Mouse (Mus musculus) lung, embryonic 14.5 days (tissue): ENCODE measurements around the gene Ddx3x. TPM values are rescaled to one million over a fixed set of nuclear protein-coding genes. Genes with fewer than 3 reads are reported as not detected.
"Not testable (repeated sequence)": the region's sequence is repeated elsewhere in the genome, so short reads cannot be mapped to it uniquely, and the experiment has no call there.

Experiments used
- ATAC-seq: fragments of 200-750 bp; cut with Nextera tagmentation; 2 replicates; pipeline ENCODE4 v1.8.0; 2017; ENCODE audit warnings: mild to moderate bottlenecking, moderate TSS enrichment, moderate library complexity; ENCODE audit not compliant: insufficient read depth
- DNase-seq: peaks from one replicate; pipeline ENCODE4 v3.0.0-alpha.2; 2015
- H3K27ac ChIP-seq: fragments of 300-500 bp; sonication (generic); 2 replicates; pipeline ENCODE4 v1.5.1; 2014; ENCODE audit warnings: low read depth, mild to moderate bottlenecking, moderate library complexity
- H3K27me3 ChIP-seq: fragments of 300-500 bp; sonication (generic); 2 replicates; pipeline ENCODE4 v1.6.1; 2014; ENCODE audit warnings: low read length, control low read depth; ENCODE audit not compliant: insufficient read depth
- H3K36me3 ChIP-seq: fragments of 300-500 bp; sonication (generic); 2 replicates; pipeline ENCODE4 v1.6.1; 2014; ENCODE audit warnings: control low read depth; ENCODE audit not compliant: insufficient read depth
- H3K4me1 ChIP-seq: fragments of 300-500 bp; sonication (generic); 2 replicates; pipeline ENCODE4 v1.6.1; 2014; ENCODE audit warnings: antibody characterized with exemption, control low read depth; ENCODE audit not compliant: insufficient read depth
- H3K4me2 ChIP-seq: fragments of 300-500 bp; sonication (generic); 2 replicates; pipeline ENCODE4 v1.6.1; 2014; ENCODE audit warnings: mild to moderate bottlenecking
- H3K4me3 ChIP-seq: fragments of 300-500 bp; sonication (generic); 2 replicates; pipeline ENCODE4 v1.5.1; 2014; ENCODE audit warnings: low read depth, low read length
- H3K9ac ChIP-seq: fragments of 300-500 bp; sonication (generic); 2 replicates; pipeline ENCODE4 v1.6.1; 2014
- H3K9me3 ChIP-seq: fragments of 300-500 bp; sonication (generic); 2 replicates; pipeline ENCODE4 v1.6.1; 2016; ENCODE audit warnings: low read depth, low read length, control low read depth
- CTCF ChIP-seq: IDR thresholded peaks from 2 replicates; pipeline ENCODE4 v1.5.1; 2016; ENCODE audit warnings: antibody characterized with exemption, low read depth
- WGBS: fragments of 180-500 bp; shearing (Covaris S2); extraction: QIAGEN DNeasy Blood & Tissue Kit; methylation state at CpG from one replicate; pipeline ENCODE4 v1.1.7; 2014; 5-methylcytosine and 5-hydroxymethylcytosine counted together
- polyA plus RNA-seq: library from polyadenylated mRNA; unstranded; fragments of >200 nt; fragmentation: Nextera tagmentation; extraction: Ambion mirVana; gene quantifications from 2 replicates; pipeline ENCODE4 v1.2.1, GENCODE M21; 2014

Gene Ddx3x
- polyA plus RNA-seq, result 145 and 164 TPM in 2 replicates

- no peaks in the 10 kb centered on the region for H3K9me3 ChIP-seq
- H3K36me3 ChIP-seq, result peaks cover 20% of the 10 kb centered on the region
- WGBS, result under 1% methylated on average over 56 of the region's 57 CpGs
- DNase-seq (peak; percentile 96), ATAC-seq (peak; percentile 95)
- H3K27ac ChIP-seq, result peak within 1 kb of the TSS; percentile 99
- peak within 1 kb of the TSS; percentile 80 for H3K4me2 ChIP-seq
- no peak for TF ChIP-seq CTCF
- no peaks in the 10 kb centered on the region for H3K4me1 ChIP-seq
- peak within 1 kb of the TSS; percentile 99 for H3K9ac ChIP-seq
- peak within 1 kb of the TSS; percentile 84 for H3K4me3 ChIP-seq
- no peaks in the 10 kb centered on the region for H3K27me3 ChIP-seq
Observed at GRCm38 (mm10) chrX:13280409-13281328, at the start of gene Ddx3x. Gene Ddx3x (plus strand): TSS chrX:13280970.

- H3K9ac ChIP-seq, result peak overlapping the region; percentile 46
- H3K4me3 ChIP-seq, result peak overlapping the region; percentile 33; the same call in 1 of the 2 replicates
- 30% methylated on average over 9 of the region's 9 CpGs for WGBS
- no peaks in the 10 kb centered on the region for H3K36me3 ChIP-seq
- H3K27ac ChIP-seq, result peak overlapping the region; percentile 77; the same call in 1 of the 2 replicates
- H3K4me2 ChIP-seq, result peak overlapping the region; percentile 63
- DNase-seq, result peak; percentile 16
- H3K27me3 ChIP-seq, result no peaks in the 10 kb centered on the region
- ATAC-seq, result 0 out of 2 replicates have a peak, but pooled peaks have one; percentile 2
- no peaks in the 10 kb centered on the region for H3K9me3 ChIP-seq
- no peak for TF ChIP-seq CTCF
- H3K4me1 ChIP-seq, result no peaks in the 10 kb centered on the region
Observed at GRCm38 (mm10) chrX:13231243-13231642, 49.5 kb upstream of the Ddx3x start.

- not testable (repeated sequence) for H3K27me3 ChIP-seq, H3K36me3 ChIP-seq, H3K9ac ChIP-seq, H3K4me3 ChIP-seq, H3K9me3 ChIP-seq, ATAC-seq, H3K4me2 ChIP-seq, H3K4me1 ChIP-seq, DNase-seq, H3K27ac ChIP-seq
- WGBS, result 94% methylated on average over 1 of the region's 1 CpGs
Observed at GRCm38 (mm10) chrX:13232834-13233233, 47.9 kb upstream of the Ddx3x start.

- WGBS, result 55% methylated on average over 2 of the region's 2 CpGs
- no peak for TF ChIP-seq CTCF
- no peaks in the 10 kb centered on the region for H3K27me3 ChIP-seq
- ATAC-seq (no peak), DNase-seq (no peak)
- no peaks in the 10 kb centered on the region for H3K4me1 ChIP-seq
- no peak overlapping the region for H3K4me3 ChIP-seq
- no peak overlapping the region for H3K4me2 ChIP-seq
- no peak overlapping the region for H3K9ac ChIP-seq
- H3K36me3 ChIP-seq, result no peaks in the 10 kb centered on the region
- H3K9me3 ChIP-seq, result no peaks in the 10 kb centered on the region
- no peak overlapping the region for H3K27ac ChIP-seq
Observed at GRCm38 (mm10) chrX:13233631-13234030, 47.1 kb upstream of the Ddx3x start.

GRCm38 (mm10) chrX:13234709-13235108 lies 46.1 kb upstream of the Ddx3x start:
- Histone ChIP-seq H3K36me3 (no peaks in the 10 kb centered on the region), H3K9me3 (no peaks in the 10 kb centered on the region), H3K27me3 (no peaks in the 10 kb centered on the region), H3K27ac (no peak overlapping the region), H3K4me1 (no peaks in the 10 kb centered on the region), H3K4me3 (no peak overlapping the region), H3K9ac (no peak overlapping the region), H3K4me2 (no peak overlapping the region)
- ATAC-seq (no peak), DNase-seq (no peak)
- TF ChIP-seq CTCF, result no peak
- 40% methylated on average over 4 of the region's 4 CpGs for WGBS

GRCm38 (mm10) chrX:13236100-13236568 lies 44.6 kb upstream of the Ddx3x start:
- no peak for ATAC-seq
- DNase-seq, result no peak
- H3K9me3 ChIP-seq, result no peaks in the 10 kb centered on the region
- no peak for TF ChIP-seq CTCF
- WGBS, result 39% methylated on average over 2 of the region's 2 CpGs
- no peak overlapping the region for H3K4me2 ChIP-seq
- no peak overlapping the region for H3K27ac ChIP-seq
- no peaks in the 10 kb centered on the region; the same call in 1 of the 2 replicates for H3K4me1 ChIP-seq
- H3K36me3 ChIP-seq, result no peaks in the 10 kb centered on the region
- H3K27me3 ChIP-seq, result no peaks in the 10 kb centered on the region
- H3K9ac ChIP-seq, result no peak overlapping the region
- H3K4me3 ChIP-seq, result no peak overlapping the region

- Histone ChIP-seq H3K27ac (no peak overlapping the region), H3K9me3 (no peaks in the 10 kb centered on the region), H3K27me3 (no peaks in the 10 kb centered on the region), H3K4me1 (no peaks in the 10 kb centered on the region; the same call in 1 of the 2 replicates), H3K4me3 (no peak overlapping the region), H3K4me2 (no peak overlapping the region), H3K9ac (no peak overlapping the region), H3K36me3 (no peaks in the 10 kb centered on the region)
- ATAC-seq, result no peak
- WGBS, result 91% methylated on average over 6 of the region's 6 CpGs
- TF ChIP-seq CTCF, result no peak
- no peak for DNase-seq
Observed at GRCm38 (mm10) chrX:13239455-13239854, 41.3 kb upstream of the Ddx3x start.
